Mouse (Mus musculus): ENCODE results near the gene Phf21a. TPM values are rescaled to one million over a fixed set of nuclear protein-coding genes. Genes with fewer than 3 reads are reported as not detected.
"Not testable (repeated sequence)": the region's sequence is repeated elsewhere in the genome, so short reads cannot be mapped to it uniquely, and the experiment has no call there.

The Phf21a gene
- total and polyA plus RNA-seq, 3 experiments: 26.4 to 30.2 (median 27.6) TPM

DNA sequence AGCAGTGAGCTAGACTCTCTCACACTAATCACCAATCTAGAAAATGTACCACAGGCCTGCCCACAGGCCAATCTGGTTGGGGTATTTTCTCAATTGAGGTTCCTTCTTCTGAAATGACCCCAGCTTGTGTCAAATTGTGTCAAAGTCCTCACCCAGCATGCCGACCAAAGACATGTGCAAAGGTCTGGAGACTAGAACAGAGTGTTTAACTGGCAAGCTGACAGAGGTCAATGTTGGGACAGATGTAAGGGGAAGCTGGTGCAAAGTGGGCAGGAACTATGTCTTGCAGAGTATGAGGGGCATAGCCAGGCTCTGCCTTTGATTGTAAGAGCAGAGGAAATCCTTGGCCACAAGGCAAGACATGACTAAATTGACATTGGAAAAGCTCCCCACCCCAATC lies 7.2 kb upstream of the Phf21a start:
- WGBS: 46% methylated on average over 1 of the region's 1 CpGs
- H3K9ac ChIP-seq (ENCODE audit: low read depth, low read length): no peak overlapping the region
- no peaks in the 10 kb centered on the region for H3K27me3 ChIP-seq (ENCODE audit: control insufficient read depth, insufficient read depth, low read length)
- intact Hi-C loops (cut with DNase I): no loop called here
- DNase-seq: no peak
- H3K4me3 ChIP-seq: no peak overlapping the region
- no peaks in the 10 kb centered on the region for H3K4me1 ChIP-seq (ENCODE audit: control insufficient read depth, insufficient read depth, low read length)
- H3K79me2 ChIP-seq (replicated peaks; ENCODE audit: control insufficient read depth, insufficient read depth, low read length): no peaks in the 10 kb centered on the region
- H3K27ac ChIP-seq: no peak overlapping the region
- H3K36me3 ChIP-seq (ENCODE audit: control insufficient read depth, insufficient read depth, low read length): no peaks in the 10 kb centered on the region
- no peak for TF ChIP-seq POLR2A (IDR thresholded peaks at IDR 0.05; ENCODE audit: insufficient read depth, low read depth, low read length)
- no peak for TF ChIP-seq CTCF (IDR thresholded peaks at IDR 0.05)
- TF ChIP-seq EP300 (IDR thresholded peaks at IDR 0.05; ENCODE audit: insufficient read depth, low read depth, low read length): no peak

- DNase-seq: no peak
- intact Hi-C loops (cut with DNase I): no loop called here
- Histone ChIP-seq H3K27me3 (ENCODE audit: control insufficient read depth, insufficient read depth, low read length) (no peaks in the 10 kb centered on the region), H3K4me3 (no peak overlapping the region), H3K27ac (no peak overlapping the region), H3K79me2 (replicated peaks; ENCODE audit: control insufficient read depth, insufficient read depth, low read length) (no peaks in the 10 kb centered on the region), H3K9ac (ENCODE audit: low read depth, low read length) (no peak overlapping the region), H3K4me1 (ENCODE audit: control insufficient read depth, insufficient read depth, low read length) (no peaks in the 10 kb centered on the region), H3K36me3 (ENCODE audit: control insufficient read depth, insufficient read depth, low read length) (no peaks in the 10 kb centered on the region)
- no peak for TF ChIP-seq CTCF (IDR thresholded peaks at IDR 0.05)
- TF ChIP-seq EP300 (IDR thresholded peaks at IDR 0.05; ENCODE audit: insufficient read depth, low read depth, low read length): no peak
- no peak for TF ChIP-seq POLR2A (IDR thresholded peaks at IDR 0.05; ENCODE audit: insufficient read depth, low read depth, low read length)
- 75% methylated on average over 4 of the region's 4 CpGs for WGBS
Observed at GRCm38 (mm10) chr2:92087065-92087464, 5.9 kb upstream of the Phf21a start.

DNA sequence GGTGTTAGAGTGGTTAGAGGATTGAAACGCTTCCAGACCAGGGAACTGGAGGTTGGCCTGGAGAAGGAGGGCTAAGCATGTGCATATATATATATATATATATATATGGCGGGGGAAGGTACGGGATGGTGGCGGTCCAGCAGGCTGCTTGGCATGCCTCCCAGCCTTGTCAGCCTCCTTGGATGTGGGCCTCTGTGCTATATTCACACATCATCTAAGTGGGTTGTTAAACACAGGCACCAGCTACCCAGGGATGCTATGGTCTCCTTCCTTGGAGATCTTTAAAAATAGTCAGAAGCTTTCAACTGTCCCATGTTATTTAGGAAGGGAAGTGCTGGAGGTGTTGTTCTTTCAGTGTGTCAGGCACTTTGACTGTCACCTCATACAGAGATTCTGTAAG lies 3.1 kb upstream of the Phf21a start:
- intact Hi-C loops (cut with DNase I): no loop called here
- Histone ChIP-seq H3K36me3 (ENCODE audit: control insufficient read depth, insufficient read depth, low read length) (no peaks in the 10 kb centered on the region), H3K4me3 (no peak overlapping the region), H3K27ac (no peak overlapping the region), H3K9ac (ENCODE audit: low read depth, low read length) (no peak overlapping the region), H3K79me2 (replicated peaks; ENCODE audit: control insufficient read depth, insufficient read depth, low read length) (no peaks in the 10 kb centered on the region), H3K27me3 (ENCODE audit: control insufficient read depth, insufficient read depth, low read length) (no peaks in the 10 kb centered on the region), H3K4me1 (ENCODE audit: control insufficient read depth, insufficient read depth, low read length) (no peaks in the 10 kb centered on the region)
- WGBS: 73% methylated on average over 4 of the region's 4 CpGs
- DNase-seq: no peak
- TF ChIP-seq EP300 (IDR thresholded peaks at IDR 0.05; ENCODE audit: insufficient read depth, low read depth, low read length): no peak
- no peak for TF ChIP-seq CTCF (IDR thresholded peaks at IDR 0.05)
- no peak for TF ChIP-seq POLR2A (IDR thresholded peaks at IDR 0.05; ENCODE audit: insufficient read depth, low read depth, low read length)

DNA sequence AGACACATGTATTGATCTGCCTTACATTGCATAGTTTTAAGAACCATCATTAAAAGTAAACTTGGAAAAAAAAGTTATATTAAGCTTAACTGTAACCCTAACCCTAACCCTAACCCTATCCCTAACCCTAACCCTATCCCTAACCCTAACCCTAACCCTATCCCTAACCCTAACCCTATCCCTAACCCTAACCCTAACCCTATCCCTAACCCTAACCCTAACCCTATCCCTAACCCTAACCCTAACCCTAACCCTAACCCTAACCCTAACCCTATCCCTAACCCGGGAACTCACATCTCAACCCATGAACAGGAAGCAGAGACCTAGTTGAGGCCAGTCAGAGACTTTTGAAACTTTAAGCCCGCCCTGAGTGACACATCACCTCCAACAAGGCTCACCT lies 586 bp downstream of the Phf21a start:
- DNase-seq; H3K4me3 ChIP-seq; H3K27ac ChIP-seq; H3K27me3 ChIP-seq (ENCODE audit: control insufficient read depth, insufficient read depth, low read length); H3K4me1 ChIP-seq (ENCODE audit: control insufficient read depth, insufficient read depth, low read length); intact Hi-C loops (cut with DNase I); H3K9ac ChIP-seq (ENCODE audit: low read depth, low read length); H3K79me2 ChIP-seq (replicated peaks; ENCODE audit: control insufficient read depth, insufficient read depth, low read length); H3K36me3 ChIP-seq (ENCODE audit: control insufficient read depth, insufficient read depth, low read length): not testable (repeated sequence)
- 91% methylated on average over 2 of the region's 2 CpGs for WGBS

DNA sequence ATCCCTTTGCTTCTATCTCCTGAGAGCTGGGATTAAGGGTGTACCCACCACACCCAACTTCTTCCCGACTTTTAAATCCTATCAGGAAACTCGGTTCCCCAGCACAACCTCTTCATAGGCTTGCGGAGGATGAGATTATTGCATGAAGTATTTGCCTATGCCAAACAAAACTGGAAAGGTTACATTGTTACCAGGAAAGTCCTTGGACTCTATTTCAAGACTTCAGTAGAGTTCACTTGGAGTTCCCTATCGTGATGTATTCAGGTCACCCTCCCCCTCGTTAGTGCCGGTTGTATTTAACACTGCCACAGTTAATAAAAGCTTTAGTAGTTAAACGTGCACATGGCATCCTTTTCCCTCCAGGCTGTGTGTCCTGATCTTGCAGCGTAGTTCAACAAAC lies 1.2 kb downstream of the Phf21a start:
- 58% methylated on average over 8 of the region's 8 CpGs for WGBS
- H3K4me1 ChIP-seq (ENCODE audit: control insufficient read depth, insufficient read depth, low read length): no peaks in the 10 kb centered on the region
- no peak overlapping the region for H3K4me3 ChIP-seq
- H3K27me3 ChIP-seq (ENCODE audit: control insufficient read depth, insufficient read depth, low read length): no peaks in the 10 kb centered on the region
- H3K36me3 ChIP-seq (ENCODE audit: control insufficient read depth, insufficient read depth, low read length): no peaks in the 10 kb centered on the region
- H3K79me2 ChIP-seq (replicated peaks; ENCODE audit: control insufficient read depth, insufficient read depth, low read length): no peaks in the 10 kb centered on the region
- DNase-seq: no peak
- TF ChIP-seq EP300 (IDR thresholded peaks at IDR 0.05; ENCODE audit: insufficient read depth, low read depth, low read length): no peak
- no peak overlapping the region for H3K9ac ChIP-seq (ENCODE audit: low read depth, low read length)
- intact Hi-C loops (cut with DNase I): no loop called here
- H3K27ac ChIP-seq: no peak overlapping the region

GRCm38 (mm10) chr2:92100768-92101167 lies 7.9 kb downstream of the Phf21a start:
- Histone ChIP-seq H3K9ac (ENCODE audit: low read depth, low read length) (no peak overlapping the region), H3K4me1 (ENCODE audit: control insufficient read depth, insufficient read depth, low read length) (no peaks in the 10 kb centered on the region; the same call in 1 of the 2 replicates), H3K27ac (no peak overlapping the region), H3K27me3 (ENCODE audit: control insufficient read depth, insufficient read depth, low read length) (no peaks in the 10 kb centered on the region), H3K79me2 (replicated peaks; ENCODE audit: control insufficient read depth, insufficient read depth, low read length) (no peaks in the 10 kb centered on the region), H3K4me3 (no peak overlapping the region), H3K36me3 (ENCODE audit: control insufficient read depth, insufficient read depth, low read length) (no peaks in the 10 kb centered on the region)
- peak in 1 of 2 experiments; percentile 10 for DNase-seq
- TF ChIP-seq CTCF (IDR thresholded peaks at IDR 0.05) (no peak), EP300 (IDR thresholded peaks at IDR 0.05; ENCODE audit: insufficient read depth, low read depth, low read length) (no peak), POLR2A (IDR thresholded peaks at IDR 0.05; ENCODE audit: insufficient read depth, low read depth, low read length) (no peak)
- 50% methylated on average over 6 of the region's 6 CpGs for WGBS
- intact Hi-C loops (cut with DNase I): no loop called here

DNA sequence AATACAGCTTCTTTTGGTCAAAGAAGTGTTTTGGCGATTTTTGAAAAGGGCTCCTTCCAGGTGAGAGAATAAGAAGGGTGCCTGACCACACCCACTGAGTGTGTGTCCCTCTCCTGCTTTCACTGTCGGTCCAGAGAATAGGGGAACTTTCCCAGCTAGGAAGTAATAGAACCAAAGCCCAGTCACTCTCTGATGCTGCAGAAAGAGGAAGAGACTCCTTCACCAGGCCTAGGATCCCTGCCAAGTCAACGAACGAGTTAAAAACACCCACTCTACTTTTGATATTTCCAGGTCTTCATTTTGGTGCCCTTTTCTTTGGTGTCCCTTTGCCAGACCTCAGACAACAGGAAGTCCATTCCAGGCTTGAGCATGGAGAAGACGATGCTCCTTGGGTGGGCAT lies 31.6 kb downstream of the Phf21a start:
- Histone ChIP-seq H3K9ac (ENCODE audit: low read depth, low read length) (no peak overlapping the region), H3K36me3 (ENCODE audit: control insufficient read depth, insufficient read depth, low read length) (no peaks in the 10 kb centered on the region), H3K4me3 (no peak overlapping the region), H3K27me3 (ENCODE audit: control insufficient read depth, insufficient read depth, low read length) (no peaks in the 10 kb centered on the region), H3K4me1 (ENCODE audit: control insufficient read depth, insufficient read depth, low read length) (no peaks in the 10 kb centered on the region), H3K27ac (no peak overlapping the region), H3K79me2 (replicated peaks; ENCODE audit: control insufficient read depth, insufficient read depth, low read length) (no peaks in the 10 kb centered on the region)
- no peak for DNase-seq
- TF ChIP-seq CTCF (IDR thresholded peaks at IDR 0.05) (no peak), EP300 (IDR thresholded peaks at IDR 0.05; ENCODE audit: insufficient read depth, low read depth, low read length) (no peak), POLR2A (IDR thresholded peaks at IDR 0.05; ENCODE audit: insufficient read depth, low read depth, low read length) (no peak)
- intact Hi-C loops (cut with DNase I): no loop called here
- 55% methylated on average over 5 of the region's 5 CpGs for WGBS
